Mouse (Mus musculus) midbrain, embryonic 11.5 days (tissue): Measurements from ENCODE around the gene Hsf3. TPM values are rescaled to one million over a fixed set of nuclear protein-coding genes. Genes with fewer than 3 reads are reported as not detected.
"Not testable (repeated sequence)": the region's sequence is repeated elsewhere in the genome, so short reads cannot be mapped to it uniquely, and the experiment has no call there.

Experiments
- ATAC-seq: fragments of 200-750 bp; cut with Nextera tagmentation; 2 replicates; pipeline ENCODE4 v1.8.0; 2017; ENCODE audit warnings: moderate TSS enrichment, moderate library complexity; ENCODE audit not compliant: low FRiP score
- DNase-seq: peaks from one replicate; pipeline ENCODE4 v3.0.0; 2015; ENCODE audit warnings: low spot score; ENCODE audit errors: missing footprints
- H3K27ac ChIP-seq: fragments of 300-500 bp; sonication (generic); 2 replicates; pipeline ENCODE4 v1.5.1; 2014; ENCODE audit warnings: low read depth, low read length
- H3K27me3 ChIP-seq: fragments of 300-500 bp; sonication (generic); 2 replicates; pipeline ENCODE4 v1.6.1; 2014; ENCODE audit warnings: mild to moderate bottlenecking, low read length, moderate library complexity, mixed read lengths; ENCODE audit not compliant: control insufficient read depth, insufficient read depth
- H3K36me3 ChIP-seq: fragments of 300-500 bp; sonication (generic); 2 replicates; pipeline ENCODE4 v1.6.1; 2014; ENCODE audit warnings: mild to moderate bottlenecking, low read length, moderate library complexity, mixed read lengths; ENCODE audit not compliant: control insufficient read depth, insufficient read depth
- H3K4me1 ChIP-seq: fragments of 300-500 bp; sonication (generic); 2 replicates; pipeline ENCODE4 v1.6.1; 2014; ENCODE audit warnings: low read length; ENCODE audit not compliant: control insufficient read depth, insufficient read depth
- H3K4me2 ChIP-seq: fragments of 300-500 bp; sonication (generic); 2 replicates; pipeline ENCODE4 v1.6.1; 2014; ENCODE audit warnings: mild to moderate bottlenecking, moderate library complexity
- H3K4me3 ChIP-seq: fragments of 300-500 bp; sonication (generic); 2 replicates; pipeline ENCODE4 v1.5.1; 2014; ENCODE audit warnings: low read depth, low read length
- H3K9ac ChIP-seq: fragments of 300-500 bp; sonication (generic); 2 replicates; pipeline ENCODE4 v1.6.1; 2014; ENCODE audit warnings: low read length
- H3K9me3 ChIP-seq: fragments of 300-500 bp; sonication (generic); 2 replicates; pipeline ENCODE4 v1.6.1; 2016; ENCODE audit warnings: low read length; ENCODE audit not compliant: control insufficient read depth
- WGBS: fragments of 180-500 bp; shearing (Covaris S2); extraction: QIAGEN DNeasy Blood & Tissue Kit; methylation state at CpG from one replicate; pipeline ENCODE4 v1.1.7; 2014; 5-methylcytosine and 5-hydroxymethylcytosine counted together
- polyA plus RNA-seq: library from polyadenylated mRNA; unstranded; fragments of >200 nt; fragmentation: Nextera tagmentation; extraction: Ambion mirVana; gene quantifications from 2 replicates; pipeline ENCODE4 v1.2.1, GENCODE M21; 2014

Hsf3 gene
- polyA plus RNA-seq: 0.23 and 0.26 TPM in 2 replicates

DNA sequence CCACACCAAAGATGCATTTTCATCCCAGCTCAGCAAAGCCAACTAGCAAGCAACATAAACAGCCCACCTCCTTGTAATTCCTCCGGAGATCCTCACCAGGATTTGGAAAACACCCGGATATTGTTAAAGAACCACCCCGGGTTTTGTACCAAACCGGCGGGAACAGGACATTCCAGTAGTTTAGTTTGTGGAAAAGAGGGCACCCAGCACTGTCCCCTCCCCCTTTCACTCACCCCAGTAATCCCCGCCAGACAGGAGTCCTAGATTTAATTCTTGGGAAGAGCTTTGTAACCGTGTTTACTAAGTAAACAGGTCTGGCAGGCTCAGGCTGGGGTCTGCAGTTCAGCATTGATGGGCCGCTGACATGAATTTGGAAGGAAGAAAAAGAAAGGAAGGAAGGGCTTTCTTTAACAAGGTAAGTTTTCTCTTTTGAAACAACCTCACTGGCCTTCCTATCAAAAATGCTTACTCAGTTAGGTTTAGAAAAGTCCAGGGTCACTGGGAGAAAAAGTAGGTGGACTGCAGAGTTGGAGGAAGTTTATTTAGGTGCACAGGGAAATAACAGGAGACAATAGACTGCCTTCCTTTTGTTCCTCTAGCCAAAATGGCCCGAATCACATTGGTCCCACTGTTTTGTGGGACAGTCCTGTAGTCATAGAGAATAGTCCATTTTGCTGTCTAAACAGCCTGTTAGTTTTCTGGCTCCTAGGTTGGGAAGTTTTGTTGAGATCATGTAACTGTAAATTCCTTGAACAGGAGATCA is at the start of gene Hsf3:
Gene Hsf3, minus strand, starts transcription at position 94 of the 763 bp plus-strand sequence.
- H3K4me2 ChIP-seq: peak within 1 kb of the TSS; percentile 28
- H3K9me3 ChIP-seq: no peaks in the 10 kb centered on the region
- ATAC-seq (peak; percentile 88), DNase-seq (peak; percentile 88)
- H3K27me3 ChIP-seq: no peaks in the 10 kb centered on the region
- no peak within 1 kb of the TSS for H3K27ac ChIP-seq
- 16% methylated on average over 9 of the region's 9 CpGs for WGBS
- H3K9ac ChIP-seq: peak within 1 kb of the TSS; percentile 27; the same call in 1 of the 2 replicates
- no peaks in the 10 kb centered on the region for H3K36me3 ChIP-seq
- no peaks in the 10 kb centered on the region for H3K4me1 ChIP-seq
- peak within 1 kb of the TSS; percentile 22 for H3K4me3 ChIP-seq

GRCm38 (mm10) chrX:96501580-96501979 is 45.5 kb upstream of the Hsf3 start:
- ATAC-seq (no peak), DNase-seq (no peak)
- Histone ChIP-seq H3K9ac (no peak overlapping the region), H3K27me3 (no peaks in the 10 kb centered on the region), H3K4me1 (no peaks in the 10 kb centered on the region), H3K9me3 (no peaks in the 10 kb centered on the region), H3K4me2 (no peak overlapping the region), H3K4me3 (no peak overlapping the region), H3K36me3 (no peaks in the 10 kb centered on the region), H3K27ac (no peak overlapping the region)
- 70% methylated on average over 1 of the region's 1 CpGs for WGBS

DNA sequence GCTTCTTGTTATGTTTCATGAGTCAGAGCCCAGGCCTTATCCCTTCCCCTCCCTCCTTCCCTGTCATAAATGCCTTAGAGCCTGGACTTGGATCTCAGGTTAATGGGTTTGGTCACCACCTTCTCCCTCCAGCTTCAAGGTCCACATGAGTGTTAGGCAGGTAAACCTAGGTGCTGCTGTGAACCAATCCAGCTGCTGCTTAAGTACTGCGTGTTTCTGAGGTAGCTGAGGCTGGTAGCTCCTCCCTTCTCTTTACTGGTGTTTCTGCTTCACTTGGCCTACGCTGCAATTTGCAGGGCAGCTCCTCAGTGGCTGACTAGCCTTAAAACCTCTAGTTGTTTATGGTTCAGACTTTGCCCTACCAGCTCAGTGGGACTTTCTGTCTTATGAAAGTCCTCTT is 945 bp downstream of the Hsf3 start, which contains the start of gene Heph:
Gene Heph, plus strand, starts transcription at position 211 of the 400 bp plus-strand sequence.
- Histone ChIP-seq H3K9me3 (no peaks in the 10 kb centered on the region), H3K4me1 (no peaks in the 10 kb centered on the region), H3K4me2 (peak within 1 kb of the TSS; percentile 28), H3K36me3 (no peaks in the 10 kb centered on the region), H3K27ac (no peak within 1 kb of the TSS), H3K27me3 (no peaks in the 10 kb centered on the region), H3K9ac (peak within 1 kb of the TSS; percentile 27; the same call in 1 of the 2 replicates), H3K4me3 (no peak within 1 kb of the TSS)
- DNase-seq (no peak), ATAC-seq (no peak)
- WGBS: 31% methylated on average over 2 of the region's 2 CpGs

- ATAC-seq: no peak
These were observed 36.7 kb downstream of the Hsf3 start for GRCm38 (mm10) chrX:96419383-96419782.

GRCm38 (mm10) chrX:96417733-96418132 is 38.4 kb downstream of the Hsf3 start:
- H3K4me2 ChIP-seq: no peak overlapping the region
- WGBS: 36% methylated on average over 1 of the region's 1 CpGs
- H3K4me3 ChIP-seq: no peak overlapping the region
- no peaks in the 10 kb centered on the region for H3K27me3 ChIP-seq
- H3K36me3 ChIP-seq: no peaks in the 10 kb centered on the region
- DNase-seq: no peak
- H3K9me3 ChIP-seq: no peaks in the 10 kb centered on the region
- H3K9ac ChIP-seq: no peak overlapping the region
- ATAC-seq: no peak
- no peaks in the 10 kb centered on the region for H3K4me1 ChIP-seq
- H3K27ac ChIP-seq: no peak overlapping the region

More at GRCm38 (mm10) chrX:96419383-96419782, 36.7 kb downstream of the Hsf3 start:
- no peaks in the 10 kb centered on the region for H3K4me1 ChIP-seq
- H3K36me3 ChIP-seq: no peaks in the 10 kb centered on the region
- H3K9me3 ChIP-seq: no peaks in the 10 kb centered on the region
- no peak for DNase-seq
- no peak overlapping the region for H3K27ac ChIP-seq
- H3K4me3 ChIP-seq: no peak overlapping the region
- H3K27me3 ChIP-seq: no peaks in the 10 kb centered on the region
- H3K9ac ChIP-seq: no peak overlapping the region
- H3K4me2 ChIP-seq: no peak overlapping the region

- Histone ChIP-seq H3K4me1 (no peaks in the 10 kb centered on the region), H3K9ac (no peak overlapping the region), H3K4me3 (no peak overlapping the region), H3K36me3 (no peaks in the 10 kb centered on the region), H3K4me2 (no peak overlapping the region), H3K27ac (no peak overlapping the region), H3K27me3 (no peaks in the 10 kb centered on the region), H3K9me3 (no peaks in the 10 kb centered on the region)
- DNase-seq (no peak), ATAC-seq (no peak)
- 91% methylated on average over 1 of the region's 1 CpGs for WGBS
These were observed 39.1 kb downstream of the Hsf3 start for GRCm38 (mm10) chrX:96416970-96417369.

DNA sequence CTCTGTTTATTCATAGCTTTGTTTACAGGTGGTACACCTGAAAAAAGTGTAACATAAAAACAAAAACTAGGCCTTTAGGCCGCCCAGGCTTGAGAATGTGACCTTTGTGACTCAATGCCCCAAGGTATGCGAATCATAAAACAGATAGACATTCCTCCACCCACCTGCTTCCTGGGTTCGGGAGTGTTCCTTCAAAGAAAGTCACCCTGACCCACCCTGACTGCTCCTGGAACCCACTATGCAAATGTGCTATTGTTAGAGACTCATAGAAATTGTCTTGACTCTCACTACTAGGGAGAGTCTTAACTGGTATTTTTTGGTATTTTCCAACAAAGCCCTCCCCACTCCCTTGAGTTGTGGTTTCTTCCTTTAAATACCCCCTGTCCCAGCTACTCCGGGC is 40.7 kb downstream of the Hsf3 start:
- H3K27ac ChIP-seq, H3K27me3 ChIP-seq, H3K36me3 ChIP-seq, H3K4me3 ChIP-seq, H3K4me2 ChIP-seq, H3K9me3 ChIP-seq, ATAC-seq, H3K9ac ChIP-seq, H3K4me1 ChIP-seq, DNase-seq: not testable (repeated sequence)
- WGBS: 81% methylated on average over 4 of the region's 4 CpGs

DNA sequence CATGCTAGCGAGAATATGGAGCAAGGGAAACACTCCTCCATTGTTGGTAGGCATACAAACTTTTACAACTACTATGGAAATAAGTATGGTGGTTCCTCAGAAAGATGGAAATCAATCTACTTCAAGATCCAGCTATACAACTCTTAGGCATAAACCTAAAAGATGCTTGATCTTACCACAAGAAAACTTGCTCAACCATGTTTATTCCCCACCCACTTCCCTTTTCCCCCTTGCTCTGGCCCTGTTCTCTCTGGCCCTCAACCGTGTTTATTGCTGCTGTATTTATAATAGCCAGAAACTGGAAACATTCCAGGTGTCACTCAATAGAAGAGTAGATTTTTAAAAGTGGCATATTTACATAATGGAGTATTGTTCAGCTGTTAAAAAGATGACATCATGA is 117.0 kb downstream of the Hsf3 start:
- DNase-seq (no peak), ATAC-seq (no peak)
- 73% methylated on average over 2 of the region's 2 CpGs for WGBS
- no peaks in the 10 kb centered on the region for H3K9me3 ChIP-seq
- H3K27ac ChIP-seq: no peak overlapping the region
- H3K4me2 ChIP-seq: no peak overlapping the region
- H3K4me3 ChIP-seq: no peak overlapping the region
- no peaks in the 10 kb centered on the region for H3K36me3 ChIP-seq
- no peak overlapping the region for H3K9ac ChIP-seq
- no peaks in the 10 kb centered on the region for H3K4me1 ChIP-seq
- H3K27me3 ChIP-seq: no peaks in the 10 kb centered on the region

DNA sequence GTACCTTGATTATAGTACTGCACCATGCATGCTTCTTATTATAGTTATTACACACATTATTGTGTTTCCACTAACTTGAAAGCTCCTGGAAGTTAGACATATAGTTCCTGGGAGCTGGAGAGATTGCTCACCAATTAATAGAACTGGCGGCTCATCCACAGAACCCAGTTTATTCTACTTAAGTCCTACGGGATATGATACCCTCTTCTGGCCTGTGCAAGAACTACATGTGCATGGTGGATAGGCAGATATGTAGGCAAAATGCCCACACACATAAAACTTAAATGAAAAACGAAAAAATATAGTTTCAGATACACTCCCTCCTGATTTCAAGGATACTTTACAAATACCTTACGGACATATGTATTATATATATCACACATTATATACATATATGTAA is 126.3 kb downstream of the Hsf3 start:
- 43% methylated on average over 4 of the region's 4 CpGs for WGBS
- no peak for ATAC-seq
- H3K4me1 ChIP-seq: no peaks in the 10 kb centered on the region
- no peak overlapping the region for H3K9ac ChIP-seq
- H3K36me3 ChIP-seq: no peaks in the 10 kb centered on the region
- H3K4me3 ChIP-seq: no peak overlapping the region
- H3K27me3 ChIP-seq: no peaks in the 10 kb centered on the region
- H3K4me2 ChIP-seq: no peak overlapping the region
- H3K27ac ChIP-seq: no peak overlapping the region
- H3K9me3 ChIP-seq: no peaks in the 10 kb centered on the region
- DNase-seq: no peak
